Mouse (Mus musculus) CD8-positive naive resting alpha-beta T cell, adult 2 months (primary cell): Measurements from ENCODE around the gene Arhgap32.
"Not testable (repeated sequence)": the region's sequence is repeated elsewhere in the genome, so short reads cannot be mapped to it uniquely, and the experiment has no call there.

Experiments
- DNase-seq, 2 experiments: peaks; one replicate each; pipeline ENCODE4 v3.0.0; 2022; ENCODE audit warnings: low read depth in 2 of 2, low spot score in 2 of 2

Gene Arhgap32

DNA sequence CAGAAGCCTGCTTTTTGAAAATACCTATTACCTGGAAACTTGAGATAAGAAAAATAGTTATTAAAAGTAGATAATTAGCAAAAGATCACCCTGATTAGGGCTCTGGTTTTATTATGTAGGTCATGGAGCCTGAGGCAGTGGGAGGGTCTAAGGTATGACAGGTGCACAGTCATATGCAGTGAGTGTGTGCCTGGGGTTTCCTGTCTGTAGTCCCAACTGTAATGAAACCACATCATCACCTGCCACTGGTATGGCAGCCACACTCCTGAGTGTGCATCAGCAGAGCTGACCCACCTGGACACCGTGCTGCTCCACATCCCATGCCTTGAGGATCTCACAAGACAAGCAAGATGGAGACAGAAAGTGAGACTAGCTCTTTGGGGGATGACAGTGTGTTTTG lies at the start of gene Arhgap32:
Arhgap32 (plus strand) TSS at position 351 of the 400 bp plus-strand sequence.
- no peak for DNase-seq

GRCm38 (mm10) chr9:32072778-32073177 lies 43.2 kb upstream of the Arhgap32 start:
- no peak for DNase-seq

DNA sequence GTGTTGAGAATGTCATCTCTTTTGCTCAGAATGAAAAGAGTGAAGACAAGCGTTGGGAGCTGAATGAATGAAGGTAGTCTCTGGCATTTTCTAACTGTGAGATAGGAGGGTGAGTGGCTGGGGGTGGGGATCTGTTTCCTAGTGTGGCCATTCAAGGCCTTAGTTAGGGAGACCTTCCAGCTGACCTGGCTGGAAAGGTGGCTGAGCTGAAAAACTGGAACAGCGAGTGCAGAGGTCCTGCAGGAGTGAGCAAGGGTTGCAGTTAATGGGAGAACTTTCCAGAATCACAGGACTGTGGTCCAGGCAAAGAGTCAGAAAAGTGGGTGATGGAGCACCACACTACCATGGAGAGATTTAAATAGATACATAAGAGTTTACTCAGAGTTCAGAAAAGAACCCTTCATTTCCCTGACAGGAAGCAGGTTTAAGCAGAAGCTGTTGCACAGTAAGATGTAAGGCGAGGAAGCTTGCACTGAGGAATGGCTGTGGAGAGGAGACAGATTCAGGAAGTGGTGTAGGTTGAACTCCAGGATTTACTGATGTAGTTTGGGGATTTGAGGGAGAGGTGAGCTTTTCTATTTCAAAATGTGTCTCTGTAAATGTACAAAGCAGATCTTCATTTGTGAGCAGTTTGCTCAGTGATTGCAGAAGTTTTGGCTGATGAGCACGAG lies 27.7 kb upstream of the Arhgap32 start:
- no peak for DNase-seq

DNA sequence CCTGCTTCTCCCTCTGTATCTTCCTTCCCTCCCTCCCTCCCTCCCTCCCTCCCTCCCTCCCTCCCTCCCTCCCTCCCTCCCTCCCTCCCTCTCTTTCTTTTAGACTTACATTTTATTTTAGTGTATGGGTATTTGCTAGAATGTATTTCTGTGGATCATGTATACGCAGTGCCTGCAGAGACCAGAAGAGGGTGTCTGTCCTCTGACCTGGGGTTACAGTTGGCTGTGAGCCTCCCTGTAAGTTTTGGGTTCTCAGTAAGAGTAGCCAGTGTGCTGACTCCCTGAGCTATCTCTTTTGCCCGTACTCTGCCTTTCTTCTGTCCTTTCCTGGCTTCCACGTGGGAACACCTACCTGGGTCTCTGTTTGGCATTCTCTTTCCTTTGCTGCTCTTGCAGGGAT lies 27.1 kb upstream of the Arhgap32 start:
- DNase-seq: no peak

- DNase-seq: no peak
Observed at GRCm38 (mm10) chr9:32093456-32093855, 22.5 kb upstream of the Arhgap32 start.

GRCm38 (mm10) chr9:32094351-32095120 lies 21.4 kb upstream of the Arhgap32 start:
- no peak for DNase-seq

GRCm38 (mm10) chr9:32095511-32095910 lies 20.4 kb upstream of the Arhgap32 start:
- DNase-seq: no peak

GRCm38 (mm10) chr9:32096541-32096940 lies 19.4 kb upstream of the Arhgap32 start:
- DNase-seq: no peak

GRCm38 (mm10) chr9:32097123-32097522 lies 18.8 kb upstream of the Arhgap32 start:
- no peak for DNase-seq

GRCm38 (mm10) chr9:32098425-32099155 lies 17.3 kb upstream of the Arhgap32 start:
- DNase-seq: no peak

DNA sequence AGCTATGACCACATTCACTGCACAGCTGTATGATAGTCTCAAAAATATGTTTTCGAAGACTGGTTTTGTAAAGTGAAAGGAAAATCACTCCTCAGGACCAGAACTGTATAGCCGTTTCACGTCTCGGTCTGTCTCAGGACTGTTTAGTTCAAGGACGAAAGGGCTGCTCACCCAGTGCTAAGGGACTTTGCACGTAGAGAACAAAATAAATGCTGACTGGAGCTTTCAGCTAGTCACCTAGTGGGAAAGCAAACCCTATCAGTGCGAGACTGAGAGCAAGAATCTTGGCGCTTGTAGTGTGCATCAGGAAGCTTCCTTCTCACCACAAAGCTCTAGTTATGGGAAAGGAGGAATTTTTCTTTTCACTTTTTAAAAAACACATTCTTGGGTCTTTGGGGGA lies 15.4 kb upstream of the Arhgap32 start:
- DNase-seq: no peak

DNA sequence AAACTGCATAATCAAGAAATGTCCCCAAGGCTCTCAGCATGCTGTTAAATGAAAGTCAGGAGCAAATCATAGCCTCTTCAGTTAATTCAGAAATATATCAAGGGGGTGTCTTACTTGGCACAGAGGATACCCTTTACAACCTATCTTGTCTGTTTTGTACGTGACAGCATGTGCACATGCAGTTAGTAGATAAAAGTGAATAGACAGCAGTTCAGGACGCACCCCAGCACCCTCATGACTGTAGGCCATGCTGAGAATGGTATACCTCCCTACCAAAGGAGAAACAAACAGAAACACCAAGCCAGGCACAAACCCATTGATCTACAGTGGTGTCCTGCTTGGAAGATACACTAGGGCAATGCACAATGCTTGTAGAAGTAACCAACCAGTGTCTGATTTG lies 14.4 kb upstream of the Arhgap32 start:
- no peak for DNase-seq

GRCm38 (mm10) chr9:32104670-32105069 lies 11.3 kb upstream of the Arhgap32 start:
- DNase-seq: no peak

- no peak for DNase-seq
Observed at GRCm38 (mm10) chr9:32110376-32110775, 5.6 kb upstream of the Arhgap32 start.

GRCm38 (mm10) chr9:32116272-32116671 lies 336 bp downstream of the Arhgap32 start:
- DNase-seq: no peak

DNA sequence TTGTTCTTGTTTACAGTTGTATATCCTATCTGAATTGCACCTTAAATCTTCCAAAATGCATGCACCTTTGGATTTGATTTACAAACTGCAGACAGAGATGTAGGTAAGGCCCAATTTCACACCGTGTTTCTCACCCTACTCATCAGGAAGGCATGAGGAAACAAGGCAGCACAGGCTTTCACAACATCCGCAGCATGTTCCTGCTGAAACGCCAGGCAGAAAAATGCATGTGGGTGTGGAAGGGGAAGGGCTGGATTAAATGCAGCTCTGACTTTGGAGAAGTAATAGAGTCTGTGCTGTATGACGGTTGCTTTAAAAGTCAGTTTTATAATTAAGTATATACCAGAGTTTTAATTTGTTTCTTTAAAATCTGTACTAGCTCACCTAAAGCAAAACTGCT lies 1.9 kb downstream of the Arhgap32 start:
- DNase-seq: no peak

DNA sequence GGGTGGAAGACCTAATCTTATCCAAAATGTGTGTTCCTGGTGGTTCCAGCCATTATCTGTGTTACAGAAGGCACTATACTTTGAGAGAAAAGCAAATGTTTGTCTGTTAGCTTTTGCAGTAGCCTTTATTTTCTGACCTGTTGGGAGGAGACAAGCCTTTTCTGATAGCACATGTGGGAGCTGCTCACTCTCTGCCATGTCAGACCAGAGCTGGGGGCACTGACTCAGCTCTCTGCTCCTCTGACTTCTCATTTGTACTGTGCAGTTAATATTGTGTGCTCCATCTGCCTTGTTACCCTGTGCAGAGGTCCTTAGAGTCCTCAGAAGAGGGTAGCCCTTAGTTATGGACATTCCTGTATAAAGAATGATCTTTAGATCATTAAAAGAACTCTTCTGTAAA lies 2.5 kb downstream of the Arhgap32 start:
- no peak for DNase-seq

DNA sequence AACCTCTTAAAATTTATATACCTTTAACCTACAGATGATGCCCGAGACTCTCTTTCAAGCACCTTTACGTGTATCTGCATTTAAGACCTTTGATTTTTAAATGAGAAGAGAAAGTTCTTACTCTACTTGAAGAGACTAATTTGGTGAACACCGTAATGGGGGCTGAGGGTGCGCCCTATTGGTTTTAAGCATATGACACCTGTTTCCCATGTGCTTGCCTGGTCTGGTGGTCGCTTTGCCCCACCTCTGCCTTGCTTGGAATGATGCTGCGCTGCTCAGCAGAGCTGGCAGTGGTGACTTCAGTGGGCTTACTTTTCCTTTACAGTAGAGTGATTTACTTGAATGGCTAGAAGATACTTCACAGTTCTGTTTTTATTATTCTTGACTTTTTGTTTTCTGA lies 3.6 kb downstream of the Arhgap32 start:
- DNase-seq: no peak

GRCm38 (mm10) chr9:32120162-32120561 lies 4.2 kb downstream of the Arhgap32 start:
- no peak for DNase-seq

- not testable (repeated sequence) for DNase-seq
Observed at GRCm38 (mm10) chr9:32121271-32121670, 5.3 kb downstream of the Arhgap32 start.

- DNase-seq: no peak
Observed at GRCm38 (mm10) chr9:32136195-32136594, 20.3 kb downstream of the Arhgap32 start.

DNA sequence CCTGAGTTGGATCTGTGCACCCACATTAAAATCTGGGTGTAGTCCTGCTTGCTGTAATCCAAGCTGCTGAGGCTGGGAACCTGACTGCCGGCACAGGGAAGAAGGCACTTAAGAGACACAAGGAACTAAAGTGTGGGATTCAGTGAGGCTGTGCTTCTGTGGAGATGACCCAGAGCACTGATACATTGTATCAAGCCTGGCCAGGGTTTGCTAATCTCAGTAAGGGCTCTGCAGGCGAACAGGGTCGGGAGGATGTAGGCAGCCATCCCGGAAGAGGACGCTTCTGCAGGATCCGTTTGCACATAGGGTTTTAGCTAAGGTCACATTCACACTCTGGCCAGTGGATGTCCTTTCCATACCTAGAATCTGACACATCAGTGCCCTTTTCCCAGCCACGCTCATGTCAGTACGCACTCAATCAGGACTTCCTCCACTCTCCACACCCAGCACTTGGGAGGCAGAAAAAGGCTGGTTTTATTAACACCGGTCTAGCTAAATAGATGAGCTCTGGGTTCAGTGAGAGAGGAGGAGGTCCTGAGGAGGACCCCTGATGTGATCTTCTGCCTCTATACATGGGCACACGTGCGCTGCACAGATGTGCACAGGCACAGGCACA lies 20.9 kb downstream of the Arhgap32 start:
- no peak for DNase-seq
